Mouse (Mus musculus) bone marrow, adult 2 months (tissue): ENCODE measurements around the gene Mup15. TPM values are rescaled to one million over a fixed set of nuclear protein-coding genes. Genes with fewer than 3 reads are reported as not detected.
"Not testable (repeated sequence)": the region's sequence is repeated elsewhere in the genome, so short reads cannot be mapped to it uniquely, and the experiment has no call there.

Source experiments
- H3K27ac ChIP-seq: fragments of 200-500 bp; 2 replicates; pipeline ENCODE4 v1.5.1; 2012; ENCODE audit warnings: low read depth, mild to moderate bottlenecking, control low read depth, inconsistent platforms, low read length; ENCODE audit not compliant: control insufficient read depth, poor library complexity, insufficient read depth
- H3K4me1 ChIP-seq: fragments of 200-500 bp; 2 replicates; pipeline ENCODE4 v1.6.1; 2011; ENCODE audit warnings: low read length; ENCODE audit not compliant: control insufficient read depth, insufficient read depth
- H3K4me3 ChIP-seq: fragments of 200-500 bp; replicated peaks from 2 replicates; pipeline ENCODE3; 2011; ENCODE audit warnings: mild to moderate bottlenecking, low read depth, low read length, control low read depth; ENCODE audit not compliant: control insufficient read depth
- WGBS: fragments of 180-500 bp; shearing (Covaris S2); methylation state at CpG from one replicate; pipeline ENCODE4 v1.1.7; 2018; 5-methylcytosine and 5-hydroxymethylcytosine counted together
- polyA plus RNA-seq: library from polyadenylated mRNA; stranded (reverse); fragments of >200 nt; gene quantifications from 2 replicates; pipeline ENCODE4 v1.2.4, GENCODE M21; 2011; ENCODE audit warnings: low replicate concordance; ENCODE audit not compliant: missing spikeins, insufficient read depth, insufficient read length

The Mup15 gene
- not detected in 2 replicates for polyA plus RNA-seq

DNA sequence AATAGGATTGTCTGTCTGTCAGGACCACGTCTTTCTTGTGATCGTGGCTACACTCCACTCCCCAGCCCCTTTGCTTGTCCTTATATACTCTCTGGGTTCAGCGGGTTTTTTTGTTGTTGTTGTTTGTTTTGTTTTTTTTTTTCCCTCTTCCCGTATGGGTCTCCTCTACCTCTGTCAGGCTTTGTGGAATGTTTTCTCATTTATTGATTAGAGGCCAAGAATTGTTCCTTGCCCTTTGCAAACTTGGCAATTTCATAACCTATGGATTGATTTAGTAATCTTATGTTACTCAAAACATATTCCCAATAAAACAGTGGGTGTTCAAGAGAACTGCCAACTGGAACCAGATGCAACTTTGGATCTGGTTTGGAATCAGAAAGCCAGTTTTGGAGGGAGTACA is at the start of gene Mup15:
Gene Mup15, minus strand, starts transcription at position 101 of the 400 bp plus-strand sequence.
- no CpG with 5 or more reads among the region's 4 CpGs for WGBS
- not testable (repeated sequence) for H3K4me1 ChIP-seq, H3K4me3 ChIP-seq, H3K27ac ChIP-seq

Other genes starting within 250 kb of the Mup15 start
- not detected in 2 replicates for gene Mup13, start 211.5 kb downstream of the Mup15 start, polyA plus RNA-seq
- gene Mup14, start 135.7 kb downstream of the Mup15 start, polyA plus RNA-seq: 46.1 and 96.9 TPM in 2 replicates
- gene Mup16, start 79.8 kb upstream of the Mup15 start, polyA plus RNA-seq: 7.1 and 46.6 TPM in 2 replicates
- gene Mup17, start 156.1 kb upstream of the Mup15 start, polyA plus RNA-seq: 8.4 and 49.5 TPM in 2 replicates
- gene Mup18, start 234.4 kb upstream of the Mup15 start, polyA plus RNA-seq: not detected in 2 replicates